Mouse (Mus musculus) spleen, adult 2 months (tissue): ENCODE data around the gene Atl1.

Experiments used
- CTCF ChIP-seq: fragments of 200-500 bp; IDR thresholded peaks from 2 replicates; pipeline ENCODE4 v1.5.1; 2011; ENCODE audit warnings: mild to moderate bottlenecking, inconsistent platforms; ENCODE audit not compliant: insufficient read depth, insufficient read length, insufficient replicate concordance; ENCODE audit errors: extremely low read depth
- POLR2A ChIP-seq: fragments of 200-500 bp; IDR thresholded peaks from 2 replicates; pipeline ENCODE4 v1.6.1; 2011; ENCODE audit warnings: low read depth, low read length, inconsistent platforms

- TF ChIP-seq CTCF = no peak
- no peak for TF ChIP-seq POLR2A
Observed at GRCm38 (mm10) chr12:69895046-69895445, 2.6 kb downstream of the Atl1 start.
